In the genomic region with DNA sequence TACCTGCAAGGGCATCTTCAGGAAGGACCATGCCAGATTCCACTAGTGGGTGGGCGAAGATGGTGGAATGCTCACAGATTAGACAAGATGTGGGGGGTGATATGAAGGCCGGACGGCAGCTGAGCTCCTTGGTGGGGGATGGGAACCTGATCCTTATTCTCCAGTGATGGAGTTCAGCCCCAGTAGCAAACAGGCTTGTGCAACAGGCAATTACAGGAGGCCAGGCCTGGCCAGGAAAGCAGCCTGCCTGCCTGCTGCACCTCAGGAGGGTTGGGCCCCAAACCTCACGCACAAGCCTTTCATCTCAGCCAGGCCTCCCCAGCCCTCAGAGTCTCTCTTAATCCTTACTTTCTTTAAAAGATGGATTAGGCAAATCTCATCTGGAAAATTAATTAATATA, we compare ENCODE assay signal across 23 mouse cellular contexts.
DNase-seq lines count a peak whose midpoint lies in the region; ATAC-seq lines count a peak whose summit lies in the region.
"Had no signal": no experiment of that assay in that cellular context is flagged by ENCODE, and none has a peak within 500 bp of the region (broad histone marks: within the 10 kb centered on the region; RNA-seq: fewer than 3 reads in every experiment).

No protein-coding gene starts in this region.

- no peak overlapping the region for H3K9ac ChIP-seq in limb, embryonic 12.5 days (replicated peaks)
- H3K9ac ChIP-seq in forebrain, embryonic 15.5 days (replicated peaks), result no peak overlapping the region
- H3K9ac ChIP-seq: hindbrain, embryonic 14.5 days; limb, embryonic 15.5 days; liver, embryonic 15.5 days; midbrain, embryonic 15.5 days had no signal

- no peaks in the 10 kb centered on the region for H3K36me3 ChIP-seq in limb, embryonic 12.5 days
- 0 out of 2 replicates have a peak, but pooled peaks cover 9% of the 10 kb centered on the region for H3K36me3 ChIP-seq in limb, embryonic 10.5 days
- H3K36me3 ChIP-seq in forebrain, embryonic 15.5 days, result no peaks in the 10 kb centered on the region
- H3K36me3 ChIP-seq: limb, embryonic 15.5 days; liver, embryonic 15.5 days; midbrain, embryonic 15.5 days had no signal

- peak; percentile 57 for DNase-seq in embryo, embryonic 10 days (ENCODE audit: low spot score)
- no peak for DNase-seq in embryo, embryonic 11 days
- DNase-seq in limb, embryonic 10.5 days (ENCODE audit: low spot score), result no peak
- no peak for DNase-seq in ovary, postnatal 10 days (ENCODE audit: low spot score)
- DNase-seq in left cerebral cortex, adult 18-20 months (ENCODE audit: low spot score in 2 of 2), result no peak
- DNase-seq: adrenal gland, adult 8-10 months; cerebellum, adult 11 months; cerebellum, postnatal 10 days; gastrocnemius, postnatal 14 days; heart, adult 18-20 months; kidney, adult 11 months; kidney, postnatal 10 days; lung, postnatal 10 days; thymus, postnatal 25 days had no signal

- H3K4me2 ChIP-seq in limb, embryonic 12.5 days, result no peak overlapping the region
- H3K4me2 ChIP-seq in forebrain, embryonic 15.5 days (replicated peaks), result no peak overlapping the region
- H3K4me2 ChIP-seq: hindbrain, embryonic 14.5 days; limb, embryonic 15.5 days; liver, embryonic 15.5 days; midbrain, embryonic 15.5 days had no signal

- H3K27ac ChIP-seq in limb, embryonic 12.5 days, result 0 out of 2 replicates have a peak overlapping the region, but pooled peaks have one; percentile 51
- no peak overlapping the region for H3K27ac ChIP-seq in limb, embryonic 10.5 days
- H3K27ac ChIP-seq in forebrain, embryonic 15.5 days (replicated peaks), result 0 out of 2 replicates have a peak overlapping the region, but pooled peaks have one; percentile 8
- H3K27ac ChIP-seq: hindbrain, embryonic 14.5 days; limb, embryonic 15.5 days; liver, embryonic 15.5 days; midbrain, embryonic 15.5 days had no signal

- no peak overlapping the region for H3K4me3 ChIP-seq in limb, embryonic 12.5 days (replicated peaks)
- no peak overlapping the region for H3K4me3 ChIP-seq in limb, embryonic 10.5 days
- no peak overlapping the region for H3K4me3 ChIP-seq in forebrain, embryonic 15.5 days
- H3K4me3 ChIP-seq: limb, embryonic 15.5 days; liver, embryonic 15.5 days; midbrain, embryonic 15.5 days; myocyte had no signal

- peaks cover 77% of the 10 kb centered on the region for H3K4me1 ChIP-seq in limb, embryonic 12.5 days (replicated peaks)
- peaks cover 88% of the 10 kb centered on the region for H3K4me1 ChIP-seq in limb, embryonic 10.5 days
- peaks cover 51% of the 10 kb centered on the region for H3K4me1 ChIP-seq in forebrain, embryonic 15.5 days

- WGBS in limb, embryonic 12.5 days, result 27% methylated on average over 4 of the region's 4 CpGs
- WGBS in limb, embryonic 10.5 days, result 29% methylated on average over 4 of the region's 4 CpGs
- WGBS in forebrain, embryonic 15.5 days, result 22% methylated on average over 4 of the region's 4 CpGs

- no peak for ATAC-seq in limb, embryonic 12.5 days (ENCODE audit: insufficient number of reproducible peaks, insufficient read depth, low FRiP score, low TSS enrichment, low read depth)
- ATAC-seq in forebrain, embryonic 15.5 days (replicated peaks), result no peak
- ATAC-seq: CD4-positive, CD25-positive, alpha-beta regulatory T cell, adult 4 months; midbrain, embryonic 15.5 days; Patski had no signal

- H3K9me3 ChIP-seq in limb, embryonic 12.5 days, result no peaks in the 10 kb centered on the region
- H3K9me3 ChIP-seq in limb, embryonic 10.5 days (replicated peaks), result no peaks in the 10 kb centered on the region
- no peaks in the 10 kb centered on the region for H3K9me3 ChIP-seq in forebrain, embryonic 15.5 days
- H3K9me3 ChIP-seq: limb, embryonic 15.5 days; liver, embryonic 15.5 days; midbrain, embryonic 15.5 days had no signal

- H3K27me3 ChIP-seq in limb, embryonic 12.5 days, result no peaks in the 10 kb centered on the region
- H3K27me3 ChIP-seq in limb, embryonic 10.5 days (ENCODE audit: low read depth, poor library complexity, severe bottlenecking), result peaks cover 20% of the 10 kb centered on the region
- H3K27me3 ChIP-seq in forebrain, embryonic 15.5 days, result peaks cover 3% of the 10 kb centered on the region; the same call in 1 of the 2 replicates
- H3K27me3 ChIP-seq: limb, embryonic 15.5 days had no signal
